9 mouse cellular contexts compared by ENCODE assay signal in the genomic region with DNA sequence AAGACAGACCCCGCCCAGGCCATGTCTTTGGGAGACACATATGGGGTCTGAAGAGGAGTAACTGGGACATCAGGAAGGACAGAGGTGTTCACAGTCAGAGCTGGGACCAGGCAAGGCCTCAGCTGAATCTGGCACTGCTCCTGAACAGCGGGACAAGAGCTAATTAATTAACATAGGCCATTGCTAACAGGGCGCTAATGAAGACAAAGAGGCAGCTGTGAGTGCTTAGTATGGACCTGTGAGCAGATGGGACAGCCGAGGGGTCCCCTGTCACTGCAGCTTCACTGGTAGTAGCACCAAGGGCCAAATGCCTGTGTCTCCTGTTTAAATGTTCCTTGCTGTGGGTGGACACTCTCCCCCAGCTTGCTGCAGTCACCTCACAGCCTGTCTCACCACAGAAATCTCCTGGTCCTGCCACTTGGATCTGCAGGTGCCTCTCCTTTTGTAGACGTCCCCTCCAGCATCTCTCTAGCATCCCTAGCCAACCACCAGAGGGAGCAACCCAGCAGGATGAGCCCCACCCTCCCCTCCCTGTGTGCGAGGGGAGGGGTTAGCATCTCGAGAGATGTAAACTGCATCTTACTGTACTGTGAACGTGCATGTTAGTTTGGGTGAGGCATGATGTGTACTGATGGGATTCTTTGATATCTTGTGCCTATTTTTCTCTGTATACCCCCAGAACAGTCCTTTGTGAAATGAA. TPM values are rescaled to one million over a fixed set of nuclear protein-coding genes. Genes with fewer than 3 reads are reported as not detected.
DNase-seq lines count a peak whose midpoint lies in the region; ATAC-seq lines count a peak whose summit lies in the region.
"Had no signal": no experiment of that assay in that cellular context is flagged by ENCODE, and none has a peak within 500 bp of the region (broad histone marks: within the 10 kb centered on the region; RNA-seq: fewer than 3 reads in every experiment).

No protein-coding gene starts in this region.

- H3K4me1 ChIP-seq in kidney, embryonic 14.5 days (ENCODE audit: control insufficient read depth, insufficient read depth, low read length), result no peaks in the 10 kb centered on the region
- H3K4me1 ChIP-seq in kidney, embryonic 15.5 days, result no peaks in the 10 kb centered on the region
- peaks cover 7% of the 10 kb centered on the region for H3K4me1 ChIP-seq in hindbrain, embryonic 15.5 days (replicated peaks)
- H3K4me1 ChIP-seq in lung, embryonic 16.5 days (replicated peaks; ENCODE audit: control insufficient read depth, insufficient read depth, low read length), result no peaks in the 10 kb centered on the region
- H3K4me1 ChIP-seq: lung, embryonic 15.5 days had no signal

- peak; percentile 62; the same call in 1 of the 2 replicates for ATAC-seq in kidney, embryonic 14.5 days (ENCODE audit: low FRiP score, low TSS enrichment)
- no peak for ATAC-seq in kidney, embryonic 15.5 days (replicated peaks; ENCODE audit: low FRiP score)
- peak; percentile 83 for ATAC-seq in common myeloid progenitor, adult 5-6 weeks (replicated peaks; ENCODE audit: low read depth, poor library complexity, severe bottlenecking)
- peak; percentile 68; the same call in 1 of the 2 replicates for ATAC-seq in hindbrain, embryonic 15.5 days (ENCODE audit: low FRiP score, low read depth)
- ATAC-seq in lung, embryonic 16.5 days (ENCODE audit: low read depth), result peak; percentile 57; the same call in 1 of the 2 replicates

- no peaks in the 10 kb centered on the region for H3K36me3 ChIP-seq in kidney, embryonic 14.5 days (ENCODE audit: control insufficient read depth, insufficient read depth, low read length)
- no peaks in the 10 kb centered on the region for H3K36me3 ChIP-seq in kidney, embryonic 15.5 days
- no peaks in the 10 kb centered on the region for H3K36me3 ChIP-seq in hindbrain, embryonic 15.5 days
- H3K36me3 ChIP-seq in lung, embryonic 16.5 days (ENCODE audit: control insufficient read depth, insufficient read depth, low read length), result no peaks in the 10 kb centered on the region
- H3K36me3 ChIP-seq: lung, embryonic 15.5 days had no signal

- H3K9ac ChIP-seq in kidney, embryonic 14.5 days (ENCODE audit: low read depth, low read length), result no peak overlapping the region
- H3K9ac ChIP-seq in kidney, embryonic 15.5 days, result no peak overlapping the region
- H3K9ac ChIP-seq in hindbrain, embryonic 15.5 days, result no peak overlapping the region
- no peak overlapping the region for H3K9ac ChIP-seq in lung, embryonic 16.5 days (ENCODE audit: low read length)
- H3K9ac ChIP-seq: lung, embryonic 15.5 days had no signal

- no peaks in the 10 kb centered on the region for H3K9me3 ChIP-seq in kidney, embryonic 14.5 days (ENCODE audit: control insufficient read depth, low read length)
- no peaks in the 10 kb centered on the region for H3K9me3 ChIP-seq in kidney, embryonic 15.5 days (replicated peaks)
- no peaks in the 10 kb centered on the region for H3K9me3 ChIP-seq in hindbrain, embryonic 15.5 days
- H3K9me3 ChIP-seq in lung, embryonic 16.5 days (ENCODE audit: control insufficient read depth, low read length), result no peaks in the 10 kb centered on the region
- H3K9me3 ChIP-seq: lung, embryonic 15.5 days had no signal

- no peaks in the 10 kb centered on the region; the same call in 1 of the 2 replicates for H3K27me3 ChIP-seq in kidney, embryonic 14.5 days (ENCODE audit: control insufficient read depth, insufficient read depth, low read length)
- H3K27me3 ChIP-seq in kidney, embryonic 15.5 days, result 0 out of 2 replicates have a peak, but pooled peaks cover 10% of the 10 kb centered on the region
- no peaks in the 10 kb centered on the region for H3K27me3 ChIP-seq in hindbrain, embryonic 15.5 days
- H3K27me3 ChIP-seq in lung, embryonic 16.5 days (ENCODE audit: control insufficient read depth, insufficient read depth, low read depth, low read length), result no peaks in the 10 kb centered on the region; the same call in 1 of the 2 replicates
- H3K27me3 ChIP-seq: lung, embryonic 15.5 days had no signal

- no peak overlapping the region for H3K27ac ChIP-seq in kidney, embryonic 14.5 days (ENCODE audit: low read depth, low read length)
- H3K27ac ChIP-seq in kidney, embryonic 15.5 days, result no peak overlapping the region
- H3K27ac ChIP-seq in hindbrain, embryonic 15.5 days (replicated peaks), result 0 out of 2 replicates have a peak overlapping the region, but pooled peaks have one; percentile 8
- no peak overlapping the region for H3K27ac ChIP-seq in lung, embryonic 16.5 days (ENCODE audit: low read length)
- H3K27ac ChIP-seq: lung, embryonic 15.5 days had no signal

- H3K4me3 ChIP-seq in kidney, embryonic 14.5 days (ENCODE audit: low read length), result no peak overlapping the region
- H3K4me3 ChIP-seq in kidney, embryonic 15.5 days (replicated peaks), result no peak overlapping the region
- no peak overlapping the region for H3K4me3 ChIP-seq in hindbrain, embryonic 15.5 days
- no peak overlapping the region for H3K4me3 ChIP-seq in lung, embryonic 16.5 days (ENCODE audit: low read length)
- H3K4me3 ChIP-seq: lung, embryonic 15.5 days had no signal

- peak; percentile 63 for DNase-seq in Muller cell, postnatal 12 days (ENCODE audit: inconsistent ontology term)
- peak; percentile 89 for DNase-seq in retina, postnatal 1 day
- no peak for DNase-seq in natural killer cell, adult 2 months (ENCODE audit: low spot score in 2 of 2)

- no peak overlapping the region for H3K4me2 ChIP-seq in kidney, embryonic 14.5 days (replicated peaks; ENCODE audit: low read depth, low read length)
- H3K4me2 ChIP-seq in kidney, embryonic 15.5 days, result no peak overlapping the region
- no peak overlapping the region for H3K4me2 ChIP-seq in hindbrain, embryonic 15.5 days
- no peak overlapping the region for H3K4me2 ChIP-seq in lung, embryonic 16.5 days (ENCODE audit: low read depth, low read length)
- H3K4me2 ChIP-seq: lung, embryonic 15.5 days had no signal

- WGBS in kidney, embryonic 14.5 days, result 23% methylated on average over 8 of the region's 8 CpGs
- WGBS in kidney, embryonic 15.5 days, result 19% methylated on average over 8 of the region's 8 CpGs
- 15% methylated on average over 8 of the region's 8 CpGs for WGBS in hindbrain, embryonic 15.5 days
- 24% methylated on average over 8 of the region's 8 CpGs for WGBS in lung, embryonic 16.5 days

RNA-seq across cellular contexts. Expression of a gene that starts 8.3 kb away (rescaled TPM):
- polyA plus RNA-seq in kidney, embryonic 14.5 days (2014; fragmentation: Nextera tagmentation; extraction: Ambion mirVana), result 3.6 and 4.7 TPM in 2 replicates
- 2.6 and 3.6 TPM in 2 replicates for polyA plus RNA-seq in kidney, embryonic 15.5 days (2015; fragmentation: Nextera tagmentation; extraction: Ambion mirVana)
- total RNA-seq in common myeloid progenitor, adult 5-6 weeks (2017), result 1.3 and 2.6 TPM in 2 replicates
- 24.7 and 25.5 TPM in 2 replicates for polyA plus RNA-seq in hindbrain, embryonic 15.5 days (2015; fragmentation: Nextera tagmentation; extraction: Ambion mirVana)
- 0.35 TPM in 2 replicates for polyA plus RNA-seq in lung, embryonic 16.5 days (2015; fragmentation: Nextera tagmentation; extraction: Ambion mirVana)

RNA-seq across cellular contexts. Expression of a gene that starts 29.2 kb away (rescaled TPM):
- 21.5 and 21.6 TPM in 2 replicates for polyA plus RNA-seq in kidney, embryonic 14.5 days (2014; fragmentation: Nextera tagmentation; extraction: Ambion mirVana)
- polyA plus RNA-seq in kidney, embryonic 15.5 days (2015; fragmentation: Nextera tagmentation; extraction: Ambion mirVana), result 19.5 and 20.5 TPM in 2 replicates
- total RNA-seq in common myeloid progenitor, adult 5-6 weeks (2017), result 48.6 and 59.7 TPM in 2 replicates
- 4.3 and 4.9 TPM in 2 replicates for polyA plus RNA-seq in hindbrain, embryonic 15.5 days (2015; fragmentation: Nextera tagmentation; extraction: Ambion mirVana)
- 12.5 and 13.4 TPM in 2 replicates for polyA plus RNA-seq in lung, embryonic 16.5 days (2015; fragmentation: Nextera tagmentation; extraction: Ambion mirVana)

Comparison
In these comparisons a context has a peak if more than half of its experiments do, and no peak if none do; other contexts are left out.
1. DNase-seq: peak in Muller cell, postnatal 12 days (single experiment) and retina, postnatal 1 day (single experiment); none in natural killer cell, adult 2 months (0 of 2).